Mouse (Mus musculus): ENCODE measurements around the gene Ppy. TPM values are rescaled to one million over a fixed set of nuclear protein-coding genes. Genes with fewer than 3 reads are reported as not detected.

Ppy gene
- total RNA-seq, 2 experiments from 2014 or later = not detected

Other genes with a start within 250 kb of the Ppy start
- gene Meox1, start 206.9 kb downstream of the Ppy start, total RNA-seq (2021) = 10 to 100 TPM; 17.7 to 20.4 TPM
- under 1 TPM in 1 of 2 experiments, not detected in 1; 0.16 TPM for gene Sost, start 134.3 kb downstream of the Ppy start, total RNA-seq (2021)
- not detected for gene Cfap97d1, start 117.0 kb downstream of the Ppy start, total RNA-seq (2021)
- 100 to 1,000 TPM; 140 to 145 TPM for gene Dusp3, start 114.3 kb downstream of the Ppy start, total RNA-seq (2021)
- gene Mpp3, start 72.9 kb downstream of the Ppy start, total RNA-seq (2021) = 10 to 100 TPM; 55.8 to 95.9 TPM
- gene Cd300lg, start 59.8 kb downstream of the Ppy start, total RNA-seq (2021) = 10 to 100 TPM; 12.8 to 13.2 TPM
- 1 to 10 TPM; 1.7 to 2.5 TPM for gene Mpp2, start 12.8 kb downstream of the Ppy start, total RNA-seq (2021)
- gene Pyy, start 6.5 kb upstream of the Ppy start, total RNA-seq (2021) = not detected
- gene Nags, start 44.2 kb upstream of the Ppy start, total RNA-seq (2021) = under 1 TPM in 1 of 2 experiments, not detected in 1; 0.13 TPM
- gene Tmem101, start 55.1 kb upstream of the Ppy start, total RNA-seq (2021) = 10 to 100 TPM; 15.1 to 16.1 TPM
- 10 to 100 TPM; 75.1 to 78.3 TPM for gene Lsm12, start 84.0 kb upstream of the Ppy start, total RNA-seq (2021)
- gene G6pc3, start 88.3 kb upstream of the Ppy start, total RNA-seq (2021) = 10 to 100 TPM; 28.1 to 32.0 TPM
- 100 to 1,000 TPM; 110 to 112 TPM for gene Hdac5, start 128.8 kb upstream of the Ppy start, total RNA-seq (2021)
- 1 to 10 TPM; 2.3 to 2.6 TPM for gene BC030867, start 147.6 kb upstream of the Ppy start, total RNA-seq (2021)
- gene Asb16, start 167.4 kb upstream of the Ppy start, total RNA-seq (2021) = 10 to 100 TPM; 25.7 to 31.1 TPM
- 10 to 100 TPM; 25.9 to 26.3 TPM for gene Tmub2, start 183.6 kb upstream of the Ppy start, total RNA-seq (2021)
- 10 to 100 TPM; 40.3 to 40.9 TPM for gene Atxn7l3, start 195.3 kb upstream of the Ppy start, total RNA-seq (2021)
- 10 to 100 TPM; 85.8 to 98.3 TPM for gene Ubtf, start 218.4 kb upstream of the Ppy start, total RNA-seq (2021)